22 mouse cellular contexts compared by ENCODE assay signal in the genomic region with DNA sequence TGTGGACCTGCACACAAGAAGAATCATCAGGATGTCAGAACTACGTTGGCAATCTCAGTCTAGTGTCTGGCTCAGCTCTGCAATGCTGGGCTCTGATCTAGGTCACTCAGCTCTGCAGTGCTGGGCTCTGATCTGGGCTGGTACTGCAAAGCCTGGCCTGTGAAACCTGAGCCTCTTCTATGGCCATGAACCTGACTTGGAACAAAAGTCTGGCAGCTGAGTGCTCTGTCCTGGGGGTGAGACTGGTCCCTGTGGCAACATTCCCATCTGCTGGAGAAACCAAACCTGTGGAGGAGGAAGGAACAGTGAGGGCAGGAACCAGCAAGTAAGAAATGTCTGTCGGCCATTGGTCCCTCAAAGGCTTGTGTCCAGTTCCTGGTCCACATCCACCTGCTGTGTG.
DNase-seq lines count a peak whose midpoint lies in the region; ATAC-seq and TF ChIP-seq lines count a peak whose summit lies in the region.
"Had no signal": no experiment of that assay in that cellular context is flagged by ENCODE, and none has a peak within 500 bp of the region (broad histone marks: within the 10 kb centered on the region; RNA-seq: fewer than 3 reads in every experiment).

No protein-coding gene starts in this region.

- H3K4me1 ChIP-seq in forebrain, embryonic 16.5 days (replicated peaks; ENCODE audit: control insufficient read depth, insufficient read depth, low read length): no peaks in the 10 kb centered on the region
- H3K4me1 ChIP-seq in forebrain, embryonic 13.5 days: no peaks in the 10 kb centered on the region
- H3K4me1 ChIP-seq in kidney, embryonic 14.5 days (ENCODE audit: control insufficient read depth, insufficient read depth, low read length): peaks cover 14% of the 10 kb centered on the region; the same call in 1 of the 2 replicates
- H3K4me1 ChIP-seq in limb, embryonic 14.5 days (ENCODE audit: control insufficient read depth, insufficient read depth, low read length): peaks cover 5% of the 10 kb centered on the region; the same call in 1 of the 2 replicates

- 80% methylated on average over 2 of the region's 2 CpGs for WGBS in forebrain, embryonic 16.5 days
- WGBS in forebrain, embryonic 13.5 days: 85% methylated on average over 2 of the region's 2 CpGs
- 66% methylated on average over 2 of the region's 2 CpGs for WGBS in kidney, embryonic 14.5 days
- 61% methylated on average over 2 of the region's 2 CpGs for WGBS in limb, embryonic 14.5 days

- no peak overlapping the region for H3K4me3 ChIP-seq in forebrain, embryonic 16.5 days (replicated peaks; ENCODE audit: low read length)
- H3K4me3 ChIP-seq in forebrain, embryonic 13.5 days: no peak overlapping the region
- no peak overlapping the region for H3K4me3 ChIP-seq in kidney, embryonic 14.5 days (ENCODE audit: low read length)
- H3K4me3 ChIP-seq in limb, embryonic 14.5 days (replicated peaks; ENCODE audit: low read length): no peak overlapping the region
- H3K4me3 ChIP-seq: heart, adult 2 months; heart, embryonic 13.5 days; kidney, embryonic 15.5 days; liver, embryonic 15.5 days had no signal

- H3K9ac ChIP-seq in forebrain, embryonic 16.5 days (replicated peaks; ENCODE audit: low read depth, low read length): no peak overlapping the region
- no peak overlapping the region for H3K9ac ChIP-seq in forebrain, embryonic 13.5 days
- no peak overlapping the region for H3K9ac ChIP-seq in kidney, embryonic 14.5 days (ENCODE audit: low read depth, low read length)
- H3K9ac ChIP-seq in limb, embryonic 14.5 days (ENCODE audit: low read depth, low read length, severe bottlenecking): no peak overlapping the region
- H3K9ac ChIP-seq: heart, embryonic 13.5 days; kidney, embryonic 15.5 days; liver, embryonic 15.5 days had no signal

- 0 out of 2 replicates have a peak, but pooled peaks have one; percentile 18 for ATAC-seq in forebrain, embryonic 16.5 days
- no peak for ATAC-seq in forebrain, embryonic 13.5 days
- peak; percentile 25; the same call in 1 of the 2 replicates for ATAC-seq in kidney, embryonic 14.5 days (ENCODE audit: low FRiP score, low TSS enrichment)
- 0 out of 2 replicates have a peak, but pooled peaks have one; percentile 14 for ATAC-seq in limb, embryonic 14.5 days (ENCODE audit: low FRiP score, low read depth)
- ATAC-seq: forebrain, embryonic 14.5 days; hindbrain, embryonic 16.5 days; intestine, embryonic 16.5 days had no signal

- no peaks in the 10 kb centered on the region for H3K9me3 ChIP-seq in forebrain, embryonic 16.5 days (ENCODE audit: control insufficient read depth, low read length)
- no peaks in the 10 kb centered on the region for H3K9me3 ChIP-seq in forebrain, embryonic 13.5 days (replicated peaks)
- no peaks in the 10 kb centered on the region for H3K9me3 ChIP-seq in kidney, embryonic 14.5 days (ENCODE audit: control insufficient read depth, low read length)
- H3K9me3 ChIP-seq in limb, embryonic 14.5 days (ENCODE audit: control insufficient read depth, low read length): no peaks in the 10 kb centered on the region
- H3K9me3 ChIP-seq: heart, embryonic 13.5 days; kidney, embryonic 15.5 days; liver, embryonic 15.5 days had no signal

- H3K36me3 ChIP-seq in forebrain, embryonic 16.5 days (ENCODE audit: control insufficient read depth, insufficient read depth): peaks cover 3% of the 10 kb centered on the region; the same call in 1 of the 2 replicates
- peaks cover 28% of the 10 kb centered on the region for H3K36me3 ChIP-seq in forebrain, embryonic 13.5 days (ENCODE audit: poor library complexity, severe bottlenecking)
- 0 out of 2 replicates have a peak, but pooled peaks cover 2% of the 10 kb centered on the region for H3K36me3 ChIP-seq in kidney, embryonic 14.5 days (ENCODE audit: control insufficient read depth, insufficient read depth, low read length)
- H3K36me3 ChIP-seq in limb, embryonic 14.5 days (ENCODE audit: control insufficient read depth, insufficient read depth, low read length): peaks cover 13% of the 10 kb centered on the region

- H3K27me3 ChIP-seq in forebrain, embryonic 16.5 days (replicated peaks; ENCODE audit: control insufficient read depth, insufficient read depth, low read length): no peaks in the 10 kb centered on the region
- H3K27me3 ChIP-seq in forebrain, embryonic 13.5 days: no peaks in the 10 kb centered on the region
- H3K27me3 ChIP-seq in kidney, embryonic 14.5 days (ENCODE audit: control insufficient read depth, insufficient read depth, low read length): no peaks in the 10 kb centered on the region
- H3K27me3 ChIP-seq in limb, embryonic 14.5 days (ENCODE audit: control insufficient read depth, insufficient read depth, low read length): no peaks in the 10 kb centered on the region
- H3K27me3 ChIP-seq: kidney, embryonic 15.5 days; liver, embryonic 15.5 days had no signal

- TF ChIP-seq POLR2A in limb, embryonic 14.5 days (IDR thresholded peaks at IDR 0.05; ENCODE audit: borderline replicate concordance, extremely low read depth, insufficient read depth, insufficient read length): no peak

- H3K4me2 ChIP-seq in forebrain, embryonic 16.5 days (ENCODE audit: low read length): no peak overlapping the region
- H3K4me2 ChIP-seq in forebrain, embryonic 13.5 days: no peak overlapping the region
- no peak overlapping the region for H3K4me2 ChIP-seq in kidney, embryonic 14.5 days (replicated peaks; ENCODE audit: low read depth, low read length)
- H3K4me2 ChIP-seq in limb, embryonic 14.5 days (replicated peaks; ENCODE audit: low read depth, low read length, severe bottlenecking): no peak overlapping the region
- H3K4me2 ChIP-seq: heart, embryonic 13.5 days; kidney, embryonic 15.5 days; liver, embryonic 15.5 days had no signal

- DNase-seq in adrenal gland, adult 2 months: peak; percentile 31
- DNase-seq in adrenal gland, postnatal 25 days: no peak
- no peak for DNase-seq in kidney, adult 8-10 months
- peak; percentile 20 for DNase-seq in limb, embryonic 14.5 days (ENCODE audit: low spot score)
- DNase-seq: cerebellum, adult 9-10 months; gastrocnemius, postnatal 36 days; heart, adult 2 months; heart, postnatal 14 days; layer of hippocampus, adult 9-11 months; liver; thymus, adult 18-20 months; thymus, postnatal 36 days had no signal

- no peak overlapping the region for H3K27ac ChIP-seq in forebrain, embryonic 16.5 days (ENCODE audit: low read length)
- H3K27ac ChIP-seq in forebrain, embryonic 13.5 days: no peak overlapping the region
- no peak overlapping the region for H3K27ac ChIP-seq in kidney, embryonic 14.5 days (ENCODE audit: low read depth, low read length)
- H3K27ac ChIP-seq in limb, embryonic 14.5 days (replicated peaks; ENCODE audit: low read depth, low read length): no peak overlapping the region
- H3K27ac ChIP-seq: heart, adult 2 months; heart, embryonic 13.5 days; kidney, embryonic 15.5 days; liver, embryonic 15.5 days; macrophage had no signal

Comparison
In these comparisons a context has a peak if more than half of its experiments do, and no peak if none do; other contexts are left out.
1. DNase-seq: peak in adrenal gland, adult 2 months (single experiment) and limb, embryonic 14.5 days (single experiment); none in adrenal gland, postnatal 25 days (single experiment) and kidney, adult 8-10 months (0 of 2).